Mouse (Mus musculus): Measurements from ENCODE around the gene Col15a1.

- TF ChIP-seq EP300 (IDR thresholded peaks at IDR 0.05) (no peak), CTCF (IDR thresholded peaks at IDR 0.05) (no peak)
Measured at GRCm38 (mm10) chr4:47333541-47333940, 125.6 kb downstream of the Col15a1 start.
